Mouse (Mus musculus) gastrocnemius, postnatal 14 days (tissue): Measurements from ENCODE around the gene Letm1. TPM values are rescaled to one million over a fixed set of nuclear protein-coding genes. Genes with fewer than 3 reads are reported as not detected.

Experiments used
- DNase-seq: peaks from one replicate; pipeline ENCODE4 v3.0.0; 2021; ENCODE audit warnings: mixed read lengths
- intact Hi-C: fragments of 180-260 bp; cut with DNase I; formaldehyde crosslinking; loops from one replicate; pipeline ENCODE4 v1.15.1; 2025; ENCODE audit warnings: low total_unique reads
- total RNA-seq, 2 experiments: library from RNA; stranded (reverse); gene quantifications; 2 replicates each; pipeline ENCODE4 v1.2.3; 2021

Gene Letm1
- total RNA-seq, 2 experiments from 2014 or later: 79.0 to 88.6 TPM

DNA sequence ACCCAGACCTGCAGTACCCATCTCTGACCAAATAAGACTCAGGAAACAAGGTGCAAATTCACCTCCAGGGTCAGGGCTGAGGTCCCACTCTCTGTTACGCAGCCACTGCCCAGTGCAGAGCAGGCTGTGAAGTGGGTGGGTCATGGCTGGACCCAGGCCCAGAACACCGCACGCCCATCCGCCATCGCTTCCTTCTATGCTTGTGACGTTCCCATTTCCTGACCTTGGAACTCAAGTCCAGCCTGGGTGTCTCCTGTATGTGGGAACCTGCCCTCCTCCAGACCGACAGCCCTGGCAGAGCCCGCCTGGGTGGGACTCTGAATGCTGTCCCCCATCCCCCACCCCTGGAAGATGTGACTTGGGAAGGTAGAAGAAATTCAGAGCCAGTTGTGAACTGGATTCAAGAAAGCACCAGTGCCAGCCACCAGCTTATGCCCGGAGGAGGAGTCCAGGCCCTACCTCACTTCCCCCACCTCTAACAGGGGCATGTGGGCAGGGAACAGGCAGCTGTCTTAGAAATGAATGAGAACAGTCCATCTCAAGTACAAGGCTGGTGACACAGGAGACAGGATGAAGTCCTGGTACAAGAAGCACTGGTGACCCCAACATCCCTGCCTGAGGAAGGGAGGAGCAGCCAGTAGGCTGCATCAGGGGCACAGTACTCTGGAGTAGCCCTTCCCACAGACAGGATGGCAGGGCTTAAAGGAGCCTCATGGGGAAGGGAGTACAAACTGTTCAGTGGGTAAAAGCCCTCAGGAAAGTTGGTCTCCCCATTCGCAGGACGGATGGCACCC, 92.6 kb downstream of the Letm1 start:
- DNase-seq: no peak

More for the DNA sequence above, 92.6 kb downstream of the Letm1 start:
- intact Hi-C loops: loop anchor here (5.0 to 10.0 kb wide), 2 partner anchors 37 to 265 kb away; no protein-coding TSS in a partner anchor

Other genes starting within 250 kb of the Letm1 start
- 10 to 100 TPM; 52.5 to 57.0 TPM for gene Fam53a, start 153.2 kb downstream of the Letm1 start, total RNA-seq
- 1 to 10 TPM in 1 of 2 experiments, under 1 TPM in 1; 0.62 to 1.0 TPM for gene Gm9903, start 152.9 kb downstream of the Letm1 start, total RNA-seq
- gene Slbp, start 130.2 kb downstream of the Letm1 start, total RNA-seq: 10 to 100 TPM; 11.8 to 13.0 TPM
- 1 to 10 TPM; 6.4 to 6.8 TPM for gene Tacc3, start 124.7 kb downstream of the Letm1 start, total RNA-seq
- gene Tmem129, start 124.4 kb downstream of the Letm1 start, total RNA-seq: 10 to 100 TPM; 10.5 to 10.9 TPM
- gene Fgfr3, start 61.1 kb downstream of the Letm1 start, total RNA-seq: 1 to 10 TPM; 1.9 to 3.1 TPM
- gene Nsd2, start 37.9 kb upstream of the Letm1 start, total RNA-seq: 10 to 100 TPM; 16.2 to 18.3 TPM
- gene Nelfa, start 153.6 kb upstream of the Letm1 start, total RNA-seq: 1 to 10 TPM; 7.0 to 8.6 TPM
- gene Gm1673, start 200.6 kb upstream of the Letm1 start, total RNA-seq: 1 to 10 TPM in 1 of 2 experiments, under 1 TPM in 1; 0.57 to 1.7 TPM
- under 1 TPM; 0.16 to 0.29 TPM for gene Nat8l, start 213.2 kb upstream of the Letm1 start, total RNA-seq